24 mouse cellular contexts compared by ENCODE assay signal in the genomic region with DNA sequence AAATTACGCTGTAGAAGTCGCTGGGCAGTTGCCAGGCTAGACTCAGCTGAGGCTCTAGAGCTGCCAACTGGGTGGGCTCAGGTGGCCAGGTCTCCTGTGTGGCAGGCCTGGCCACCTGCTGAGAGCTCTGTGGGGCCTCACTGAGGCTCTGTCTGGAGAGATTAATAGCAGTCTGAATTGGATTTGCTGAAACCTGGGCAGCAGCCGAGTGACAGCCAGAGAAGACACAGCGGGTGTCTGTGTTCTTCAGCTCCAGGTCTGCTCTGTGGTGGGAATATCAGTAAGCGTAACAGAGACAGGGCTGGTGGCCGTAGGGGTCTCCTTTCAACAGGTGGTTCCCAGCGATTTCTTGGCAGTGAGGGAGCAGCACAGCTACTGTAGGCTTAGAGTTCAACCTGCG.
"Had no signal": no experiment of that assay in that cellular context is flagged by ENCODE, and none has a peak within 500 bp of the region (broad histone marks: within the 10 kb centered on the region; RNA-seq: fewer than 3 reads in every experiment).

No protein-coding gene starts in this region.

- DNase-seq: gastrocnemius, adult 2 months; gastrocnemius, postnatal 10 days; gastrocnemius, postnatal 25 days; heart, adult 18-20 months; heart, postnatal 14 days; heart, postnatal 4 days; kidney, adult 18-20 months; kidney, adult 8-10 months; kidney, postnatal 10 days; kidney, postnatal 36 days; layer of hippocampus, adult 9-11 months; layer of hippocampus, postnatal 36 days; liver, embryonic 13.5 days had no signal

- H3K4me3 ChIP-seq: gastrocnemius, adult 2 months; heart, embryonic 10.5 days; heart, embryonic 13.5 days; heart, embryonic 15.5 days; hindbrain, embryonic 13.5 days; hindbrain, embryonic 15.5 days; intestine, embryonic 15.5 days; limb, embryonic 13.5 days; limb, embryonic 15.5 days; liver, embryonic 13.5 days; liver, embryonic 15.5 days had no signal

- H3K27ac ChIP-seq: gastrocnemius, adult 2 months; heart, embryonic 10.5 days; heart, embryonic 13.5 days; heart, embryonic 15.5 days; hindbrain, embryonic 13.5 days; hindbrain, embryonic 15.5 days; intestine, embryonic 15.5 days; limb, embryonic 13.5 days; limb, embryonic 15.5 days; liver, embryonic 13.5 days; liver, embryonic 15.5 days had no signal

- H3K9ac ChIP-seq: heart, embryonic 13.5 days; heart, embryonic 15.5 days; hindbrain, embryonic 13.5 days; hindbrain, embryonic 15.5 days; intestine, embryonic 15.5 days; limb, embryonic 13.5 days; limb, embryonic 15.5 days; liver, embryonic 13.5 days; liver, embryonic 15.5 days had no signal

- H3K36me3 ChIP-seq: hindbrain, embryonic 13.5 days; hindbrain, embryonic 15.5 days; intestine, embryonic 15.5 days had no signal

- H3K27me3 ChIP-seq: heart, embryonic 13.5 days; heart, embryonic 15.5 days; hindbrain, embryonic 13.5 days; hindbrain, embryonic 15.5 days; intestine, embryonic 15.5 days; limb, embryonic 13.5 days; limb, embryonic 15.5 days; liver, embryonic 13.5 days; liver, embryonic 15.5 days had no signal

- H3K9me3 ChIP-seq: heart, embryonic 10.5 days; heart, embryonic 13.5 days; heart, embryonic 15.5 days; hindbrain, embryonic 13.5 days; hindbrain, embryonic 15.5 days; intestine, embryonic 15.5 days; limb, embryonic 13.5 days; limb, embryonic 15.5 days; liver, embryonic 13.5 days; liver, embryonic 15.5 days had no signal

- H3K4me1 ChIP-seq: heart, embryonic 15.5 days; intestine, embryonic 15.5 days had no signal

- H3K4me2 ChIP-seq: heart, embryonic 13.5 days; heart, embryonic 15.5 days; hindbrain, embryonic 13.5 days; hindbrain, embryonic 15.5 days; intestine, embryonic 15.5 days; limb, embryonic 13.5 days; limb, embryonic 15.5 days; liver, embryonic 13.5 days; liver, embryonic 15.5 days had no signal

- ATAC-seq: inflammation-experienced regulatory T-cells, adult 6 months; intestine, embryonic 15.5 days; intestine, postnatal 0 days had no signal
